ENCODE assay signal across 8 mouse cellular contexts in genomic region chr7:127214981-127215871, GRCm38 (mm10). TPM values are rescaled to one million over a fixed set of nuclear protein-coding genes. Genes with fewer than 3 reads are reported as not detected.
A peak's percentile ranks its signal among the peaks of the same experiment; 100 is the strongest.
DNase-seq lines count a peak whose midpoint lies in the region; ATAC-seq lines count a peak whose summit lies in the region.

No protein-coding gene starts in this region.

- peak overlapping the region; percentile 34 for H3K4me3 ChIP-seq in liver, embryonic 13.5 days (replicated peaks)

- peak overlapping the region; percentile 55 for H3K9ac ChIP-seq in liver, embryonic 13.5 days

- 29% methylated on average over 33 of the region's 33 CpGs for WGBS in liver, embryonic 13.5 days (ENCODE audit: insufficient replicate concordance)

- H3K27ac ChIP-seq in liver, embryonic 13.5 days = peak overlapping the region; percentile 51; the same call in 1 of the 2 replicates

- peak; percentile 58 for ATAC-seq in inflammation-experienced regulatory T-cells, adult 6 months
- peak; percentile 43 for ATAC-seq in liver, embryonic 13.5 days (ENCODE audit: low read depth)

- H3K36me3 ChIP-seq in liver, embryonic 13.5 days = no peaks in the 10 kb centered on the region

- no peaks in the 10 kb centered on the region for H3K27me3 ChIP-seq in liver, embryonic 13.5 days

- DNase-seq in urinary bladder, postnatal 14 days (ENCODE audit: low spot score) = peak; percentile 67
- DNase-seq in urinary bladder, adult 2 months (ENCODE audit: low spot score) = no peak
- peak; percentile 64 to 68 for DNase-seq in cerebellum, postnatal 36 days
- DNase-seq in gastrocnemius, postnatal 14 days = peak; percentile 75
- DNase-seq in liver, embryonic 13.5 days = peak; percentile 59
- DNase-seq in naive thymus-derived CD4-positive, alpha-beta T cell, adult 2 months (ENCODE audit: low read depth) = peak; percentile 89
- DNase-seq in thymus, postnatal 0 days (ENCODE audit: low spot score) = peak; percentile 88

- peaks cover 84% of the 10 kb centered on the region for H3K4me1 ChIP-seq in liver, embryonic 13.5 days (replicated peaks)

- intact Hi-C loops in gastrocnemius, postnatal 14 days (cut with DNase I; ENCODE audit: low total_unique reads) = no loop called here

- peak overlapping the region; percentile 57 for H3K4me2 ChIP-seq in liver, embryonic 13.5 days

- H3K9me3 ChIP-seq in liver, embryonic 13.5 days (replicated peaks) = no peaks in the 10 kb centered on the region

RNA-seq across cellular contexts. Expression of gene Mylpf, which starts 6.5 kb away (rescaled TPM):
- polyA plus RNA-seq in urinary bladder, adult 2 months (2012; rRNA removed) = 1.2 and 2.1 TPM in 2 replicates
- total RNA-seq in gastrocnemius, postnatal 14 days (2021) = over 10,000 TPM; 57,620 to 58,231 TPM
- polyA plus RNA-seq in inflammation-experienced regulatory T-cells, adult 6 months (2017; shearing (Covaris generic)) = 10 to 100 TPM; 23.0 to 25.8 (median 23.4) TPM
- polyA plus RNA-seq in liver, embryonic 13.5 days (2015; fragmentation: Nextera tagmentation; extraction: Ambion mirVana) = 42.7 and 46.8 TPM in 2 replicates
- 67.7 and 68.9 TPM in 2 replicates for polyA plus RNA-seq in thymus, postnatal 0 days (2015; fragmentation: Nextera tagmentation; extraction: Ambion mirVana)

RNA-seq across cellular contexts. Expression of gene Tbc1d10b, which starts 7.0 kb away (rescaled TPM):
- 23.0 and 30.1 TPM in 2 replicates for polyA plus RNA-seq in urinary bladder, adult 2 months (2012; rRNA removed)
- total RNA-seq in gastrocnemius, postnatal 14 days (2021) = 10 to 100 TPM; 32.1 to 32.9 TPM
- polyA plus RNA-seq in inflammation-experienced regulatory T-cells, adult 6 months (2017; shearing (Covaris generic)) = 10 to 100 TPM; 13.2 to 16.6 (median 13.6) TPM
- 15.8 and 15.9 TPM in 2 replicates for polyA plus RNA-seq in liver, embryonic 13.5 days (2015; fragmentation: Nextera tagmentation; extraction: Ambion mirVana)
- polyA plus RNA-seq in thymus, postnatal 0 days (2015; fragmentation: Nextera tagmentation; extraction: Ambion mirVana) = 20.5 and 27.4 TPM in 2 replicates

RNA-seq across cellular contexts. Expression of gene Zfp553, which starts 17.6 kb away (rescaled TPM):
- polyA plus RNA-seq in urinary bladder, adult 2 months (2012; rRNA removed) = 10.0 and 10.5 TPM in 2 replicates
- total RNA-seq in gastrocnemius, postnatal 14 days (2021) = 1 to 10 TPM; 4.2 to 5.4 TPM
- 1 to 10 TPM; 3.3 to 6.8 (median 4.6) TPM for polyA plus RNA-seq in inflammation-experienced regulatory T-cells, adult 6 months (2017; shearing (Covaris generic))
- polyA plus RNA-seq in liver, embryonic 13.5 days (2015; fragmentation: Nextera tagmentation; extraction: Ambion mirVana) = 8.3 and 9.0 TPM in 2 replicates
- polyA plus RNA-seq in thymus, postnatal 0 days (2015; fragmentation: Nextera tagmentation; extraction: Ambion mirVana) = 25.4 and 29.7 TPM in 2 replicates

RNA-seq across cellular contexts. Expression of gene Sept1, which starts 17.7 kb away (rescaled TPM):
- polyA plus RNA-seq in urinary bladder, adult 2 months (2012; rRNA removed) = 19.4 and 22.0 TPM in 2 replicates
- total RNA-seq in gastrocnemius, postnatal 14 days (2021) = 1 to 10 TPM; 4.2 to 5.0 TPM
- 100 to 1,000 TPM; 783 to 927 (median 807) TPM for polyA plus RNA-seq in inflammation-experienced regulatory T-cells, adult 6 months (2017; shearing (Covaris generic))
- 9.7 and 9.8 TPM in 2 replicates for polyA plus RNA-seq in liver, embryonic 13.5 days (2015; fragmentation: Nextera tagmentation; extraction: Ambion mirVana)
- polyA plus RNA-seq in thymus, postnatal 0 days (2015; fragmentation: Nextera tagmentation; extraction: Ambion mirVana) = 638 and 684 TPM in 2 replicates

RNA-seq across cellular contexts. Expression of gene Cd2bp2, which starts 19.4 kb away (rescaled TPM):
- 66.2 and 68.8 TPM in 2 replicates for polyA plus RNA-seq in urinary bladder, adult 2 months (2012; rRNA removed)
- 10 to 100 TPM; 30.0 to 32.0 TPM for total RNA-seq in gastrocnemius, postnatal 14 days (2021)
- polyA plus RNA-seq in inflammation-experienced regulatory T-cells, adult 6 months (2017; shearing (Covaris generic)) = 10 to 100 TPM; 43.2 to 56.9 (median 48.7) TPM
- polyA plus RNA-seq in liver, embryonic 13.5 days (2015; fragmentation: Nextera tagmentation; extraction: Ambion mirVana) = 27.1 and 32.1 TPM in 2 replicates
- polyA plus RNA-seq in thymus, postnatal 0 days (2015; fragmentation: Nextera tagmentation; extraction: Ambion mirVana) = 59.5 and 62.0 TPM in 2 replicates
